Mouse (Mus musculus): Measurements from ENCODE around the gene Mmaa.

DNA sequence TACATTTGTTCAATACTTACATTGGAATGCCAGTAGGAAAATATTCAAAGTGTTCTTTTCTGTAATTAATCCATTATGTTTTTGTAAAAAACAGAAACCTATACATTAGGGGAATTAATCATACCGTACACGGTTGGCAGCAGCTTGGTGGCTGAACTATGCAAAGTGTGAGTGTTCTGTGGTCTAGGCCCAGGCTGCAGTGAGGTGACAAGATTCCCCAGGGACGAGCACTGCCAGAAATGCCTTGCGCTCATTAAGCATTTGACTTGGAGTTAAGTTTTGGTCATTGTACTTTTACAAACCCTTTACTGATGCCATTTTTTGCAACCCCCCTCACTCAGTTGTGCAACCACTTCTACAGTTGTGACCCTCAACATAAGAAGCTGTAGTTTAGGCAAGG lies 34.4 kb upstream of the Mmaa start:
- no peak for TF ChIP-seq GATA1 (IDR thresholded peaks at IDR 0.05; ENCODE audit: borderline replicate concordance, low read length)
- no peak for TF ChIP-seq FLI1 (IDR thresholded peaks at IDR 0.05; ENCODE audit: low read length)

All from megakaryocyte, embryonic 14.5 days (primary cell).